Mouse (Mus musculus): Measurements from ENCODE around the gene Camk1d.

GRCm38 (mm10) chr2:5363836-5364235 lies 350.5 kb downstream of the Camk1d start:
- TF ChIP-seq POLR2A (IDR thresholded peaks at IDR 0.05; ENCODE audit: borderline replicate concordance, insufficient read depth, low read length) (no peak), CTCF (IDR thresholded peaks at IDR 0.05; ENCODE audit: borderline replicate concordance, insufficient read depth, low read depth, low read length) (no peak)
